In the genomic region with DNA sequence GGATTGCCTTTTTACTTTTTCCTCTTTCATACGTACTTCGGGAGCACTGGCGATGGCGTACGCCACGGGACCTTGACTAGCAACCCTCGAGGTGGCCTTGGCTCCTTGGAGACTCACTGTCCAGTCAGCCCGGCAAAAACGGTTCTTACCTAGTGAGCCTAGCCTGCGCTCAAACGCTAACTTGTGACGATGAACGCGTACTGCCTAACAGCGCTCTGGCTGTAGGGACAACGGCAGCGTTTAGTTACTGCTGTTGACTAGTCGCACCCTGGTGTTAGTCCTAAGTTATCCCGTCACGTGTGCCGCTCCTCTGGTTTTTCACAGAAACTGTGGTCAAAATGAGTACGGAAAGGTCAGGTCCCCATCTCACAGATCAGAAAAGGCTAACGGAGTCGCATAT, we compare ENCODE assay signal across 8 mouse cellular contexts. TPM values are rescaled to one million over a fixed set of nuclear protein-coding genes. Genes with fewer than 3 reads are reported as not detected.
DNase-seq lines count a peak whose midpoint lies in the region; ATAC-seq and TF ChIP-seq lines count a peak whose summit lies in the region.

No protein-coding gene starts in this region.

- peaks cover 60% of the 10 kb centered on the region for H3K79me2 ChIP-seq in C2C12 (ENCODE audit: control insufficient read depth, insufficient read depth)

- WGBS in heart, embryonic 15.5 days = under 1% methylated on average over 24 of the region's 24 CpGs
- under 1% methylated on average over 24 of the region's 24 CpGs for WGBS in forebrain, embryonic 14.5 days
- under 1% methylated on average over 24 of the region's 24 CpGs for WGBS in liver, embryonic 12.5 days (ENCODE audit: insufficient replicate concordance)

- H3K9ac ChIP-seq in heart, embryonic 15.5 days = peak overlapping the region; percentile 68
- H3K9ac ChIP-seq in forebrain, embryonic 14.5 days (ENCODE audit: low read length) = peak overlapping the region; percentile 75
- H3K9ac ChIP-seq in liver, embryonic 12.5 days = peak overlapping the region; percentile 86

- peak overlapping the region; percentile 82 for H3K4me3 ChIP-seq in heart, embryonic 15.5 days
- H3K4me3 ChIP-seq in C2C12 (ENCODE audit: insufficient read depth, poor library complexity, severe bottlenecking) = peak overlapping the region; percentile 87
- H3K4me3 ChIP-seq in forebrain, embryonic 14.5 days (ENCODE audit: low read depth, low read length) = peak overlapping the region; percentile 87
- peak overlapping the region; percentile 99 for H3K4me3 ChIP-seq in liver, embryonic 12.5 days

- no peaks in the 10 kb centered on the region for H3K9me3 ChIP-seq in heart, embryonic 15.5 days (replicated peaks)
- no peaks in the 10 kb centered on the region for H3K9me3 ChIP-seq in forebrain, embryonic 14.5 days (replicated peaks; ENCODE audit: control insufficient read depth, low read length)
- H3K9me3 ChIP-seq in liver, embryonic 12.5 days (replicated peaks) = no peaks in the 10 kb centered on the region

- H3ac ChIP-seq in C2C12 (ENCODE audit: control insufficient read depth, insufficient read length, low read depth) = peak overlapping the region; percentile 66

- intact Hi-C loops in heart, postnatal 36 days (cut with DNase I) = loop anchor here (5.0 kb wide), 1 partner anchor 1062 kb away; a partner anchor contains a TSS

- peaks cover 44% of the 10 kb centered on the region for H3K79me3 ChIP-seq in C2C12 (ENCODE audit: low read depth)

- peak overlapping the region; percentile 88 for H3K4me2 ChIP-seq in heart, embryonic 15.5 days
- H3K4me2 ChIP-seq in forebrain, embryonic 14.5 days (ENCODE audit: low read length) = peak overlapping the region; percentile 86
- peak overlapping the region; percentile 81 for H3K4me2 ChIP-seq in liver, embryonic 12.5 days

- peaks cover 5% of the 10 kb centered on the region; the same call in 1 of the 2 replicates for H3K36me3 ChIP-seq in heart, embryonic 15.5 days
- H3K36me3 ChIP-seq in C2C12 (ENCODE audit: control insufficient read depth, insufficient read depth) = peaks cover 19% of the 10 kb centered on the region
- H3K36me3 ChIP-seq in forebrain, embryonic 14.5 days (ENCODE audit: control insufficient read depth, insufficient read depth, low read length) = no peaks in the 10 kb centered on the region
- peaks cover 17% of the 10 kb centered on the region for H3K36me3 ChIP-seq in liver, embryonic 12.5 days

- no peak for ATAC-seq in heart, embryonic 15.5 days (replicated peaks; ENCODE audit: insufficient number of reproducible peaks, insufficient read depth, low FRiP score, low read depth)
- ATAC-seq in forebrain, embryonic 14.5 days = no peak
- no peak for ATAC-seq in liver, embryonic 12.5 days

- TF ChIP-seq CTCF in C2C12 (IDR thresholded peaks at IDR 0.05; ENCODE audit: control insufficient read depth, insufficient read depth, insufficient read length) = no peak

- DNase-seq in heart, postnatal 36 days = no peak
- peak; percentile 79 for DNase-seq in adrenal gland, adult 2 months
- peak; percentile 34 for DNase-seq in forebrain, embryonic 14.5 days (ENCODE audit: low spot score)
- DNase-seq in right cerebral cortex, postnatal 25 days = peak; percentile 24
- no peak for DNase-seq in thymus, postnatal 10 days (ENCODE audit: low spot score in 2 of 2)

- peaks cover 18% of the 10 kb centered on the region for H3K4me1 ChIP-seq in heart, embryonic 15.5 days (replicated peaks)
- no peaks in the 10 kb centered on the region; the same call in 1 of the 2 replicates for H3K4me1 ChIP-seq in forebrain, embryonic 14.5 days (ENCODE audit: control insufficient read depth, insufficient read depth, low read length)
- peaks cover 29% of the 10 kb centered on the region for H3K4me1 ChIP-seq in liver, embryonic 12.5 days

- no peaks in the 10 kb centered on the region for H3K27me3 ChIP-seq in heart, embryonic 15.5 days
- no peaks in the 10 kb centered on the region for H3K27me3 ChIP-seq in C2C12 (ENCODE audit: control insufficient read depth, insufficient read depth, insufficient read length)
- no peaks in the 10 kb centered on the region for H3K27me3 ChIP-seq in forebrain, embryonic 14.5 days (replicated peaks; ENCODE audit: control insufficient read depth, insufficient read depth, low read length)
- H3K27me3 ChIP-seq in liver, embryonic 12.5 days (replicated peaks) = no peaks in the 10 kb centered on the region

- peak overlapping the region; percentile 87 for H3K27ac ChIP-seq in heart, embryonic 15.5 days
- H3K27ac ChIP-seq in forebrain, embryonic 14.5 days (ENCODE audit: low read depth, low read length) = peak overlapping the region; percentile 55
- H3K27ac ChIP-seq in liver, embryonic 12.5 days = peak overlapping the region; percentile 95

TF ChIP-seq in C2C12, 6 proteins besides CTCF, POLR2A, EP300 and RAD21:
- TF ChIP-seq MAX (IDR thresholded peaks at IDR 0.05) (no peak), USF1 (IDR thresholded peaks at IDR 0.05; ENCODE audit: low read depth) (peak; percentile 61)

RNA-seq across cellular contexts. Expression of a gene that starts 0.6 kb away (rescaled TPM):
- 13.4 and 13.7 TPM in 2 replicates for polyA plus RNA-seq in heart, embryonic 15.5 days (2015; fragmentation: Nextera tagmentation; extraction: Ambion mirVana)
- total RNA-seq in heart, postnatal 36 days (2021) = 10 to 100 TPM; 36.0 to 36.3 TPM
- polyA plus RNA-seq in C2C12 (2012; fragmentation: generic; extraction: Trizol) = 8.4 TPM
- 10 to 100 TPM; 16.2 to 18.7 TPM for total RNA-seq in adrenal gland, adult 2 months (2021)
- 62.7 and 69.8 TPM in 2 replicates for polyA plus RNA-seq in adrenal gland, adult 2 months (2012; rRNA removed)
- polyA plus RNA-seq in forebrain, embryonic 14.5 days (2014; fragmentation: Nextera tagmentation; extraction: Ambion mirVana) = 6.3 and 6.6 TPM in 2 replicates
- 5.4 and 5.8 TPM in 2 replicates for polyA plus RNA-seq in liver, embryonic 12.5 days (2016; fragmentation: Nextera tagmentation; extraction: Ambion mirVana)

RNA-seq across cellular contexts. Expression of a gene that starts 0.9 kb away (rescaled TPM):
- 19.7 and 24.4 TPM in 2 replicates for polyA plus RNA-seq in heart, embryonic 15.5 days (2015; fragmentation: Nextera tagmentation; extraction: Ambion mirVana)
- total RNA-seq in heart, postnatal 36 days (2021) = 10 to 100 TPM; 15.9 to 16.1 TPM
- 19.6 TPM for polyA plus RNA-seq in C2C12 (2012; fragmentation: generic; extraction: Trizol)
- 10 to 100 TPM; 29.1 to 46.0 TPM for total RNA-seq in adrenal gland, adult 2 months (2021)
- 0.67 and 1.9 TPM in 2 replicates for polyA plus RNA-seq in adrenal gland, adult 2 months (2012; rRNA removed)
- polyA plus RNA-seq in forebrain, embryonic 14.5 days (2014; fragmentation: Nextera tagmentation; extraction: Ambion mirVana) = 37.0 and 38.5 TPM in 2 replicates
- 32.7 and 38.8 TPM in 2 replicates for polyA plus RNA-seq in liver, embryonic 12.5 days (2016; fragmentation: Nextera tagmentation; extraction: Ambion mirVana)

Comparison
In these comparisons a context has a peak if more than half of its experiments do, and no peak if none do; other contexts are left out.
1. DNase-seq: peak in adrenal gland, adult 2 months (single experiment), forebrain, embryonic 14.5 days (single experiment) and right cerebral cortex, postnatal 25 days (single experiment); none in heart, postnatal 36 days (0 of 2) and thymus, postnatal 10 days (0 of 2).
2. Peak in every context shown above with its lines, with median percentiles within 50 percentile points of each other: H3K27ac ChIP-seq, H3K4me2 ChIP-seq, H3K4me3 ChIP-seq and H3K9ac ChIP-seq.